Mouse (Mus musculus) spleen, adult 18-20 months (tissue): ENCODE data around the gene Pmm2.
A peak's percentile ranks its signal among the peaks of the same experiment; 100 is the strongest.

Source experiments
- DNase-seq, 2 experiments: peaks; one replicate each; pipeline ENCODE4 v3.0.0; 2022; ENCODE audit warnings: mixed read lengths in 2 of 2

Pmm2 gene

DNA sequence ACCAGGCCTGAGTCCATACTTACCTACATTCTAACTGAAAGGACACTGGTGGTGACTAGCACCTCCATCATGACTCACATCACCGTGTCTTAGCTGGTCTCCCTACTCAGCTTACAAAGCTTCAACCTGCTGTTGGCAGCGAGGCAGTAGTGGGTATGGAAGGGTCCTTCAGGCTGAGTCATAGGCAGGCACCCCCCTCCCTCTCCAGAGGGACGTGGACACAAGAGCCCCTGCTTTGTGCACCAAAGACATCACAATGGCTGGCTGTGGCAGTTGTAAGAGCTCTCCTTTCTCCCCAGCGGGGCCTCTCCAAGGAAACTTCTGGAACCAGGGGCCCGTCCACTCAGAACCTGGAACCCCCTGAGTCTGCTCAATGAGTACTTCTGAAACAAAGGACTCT lies 43.0 kb downstream of the Pmm2 start, which contains the start of gene Gm5767:
Gm5767 (plus strand) TSS at position 301 of the 400 bp plus-strand sequence.
- DNase-seq: no peak

GRCm38 (mm10) chr16:8685087-8685486 lies 47.6 kb downstream of the Pmm2 start:
- DNase-seq: no peak

DNA sequence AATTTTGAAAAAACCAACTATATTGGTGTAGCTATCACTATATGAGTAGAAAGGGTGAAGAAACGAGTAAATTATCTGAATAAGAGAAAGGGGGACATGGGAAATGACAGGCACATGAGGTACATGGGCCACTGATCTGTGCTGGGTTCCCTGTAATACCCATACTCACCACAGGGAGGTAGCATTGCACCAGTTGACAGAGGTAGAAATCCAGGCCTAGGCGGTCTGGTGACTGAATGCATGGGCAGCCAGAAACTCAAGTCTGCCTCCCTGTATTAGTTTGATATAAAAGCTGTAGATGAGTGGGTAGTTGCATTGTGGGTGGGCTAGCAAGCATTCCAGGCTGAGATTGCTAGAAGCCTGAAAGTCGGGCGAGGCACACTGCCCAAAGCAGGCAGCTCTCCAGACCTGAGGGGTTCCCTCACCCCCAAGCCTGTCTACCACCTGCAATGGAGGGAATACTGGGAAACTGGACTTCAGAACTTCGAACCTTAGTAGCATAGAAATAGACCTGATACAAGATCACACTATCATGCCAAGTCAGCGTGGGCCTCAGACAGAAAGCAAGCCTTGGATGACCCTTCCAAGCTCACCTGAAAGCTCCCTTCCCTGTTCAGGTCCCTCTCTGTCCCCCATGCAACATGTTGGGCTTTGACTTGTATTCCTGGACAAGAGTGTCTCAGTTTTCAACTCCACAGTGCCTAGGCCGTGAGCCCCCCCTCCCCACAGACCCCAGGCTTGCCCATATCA lies 48.8 kb downstream of the Pmm2 start:
- peak; percentile 38 to 71 for DNase-seq

DNA sequence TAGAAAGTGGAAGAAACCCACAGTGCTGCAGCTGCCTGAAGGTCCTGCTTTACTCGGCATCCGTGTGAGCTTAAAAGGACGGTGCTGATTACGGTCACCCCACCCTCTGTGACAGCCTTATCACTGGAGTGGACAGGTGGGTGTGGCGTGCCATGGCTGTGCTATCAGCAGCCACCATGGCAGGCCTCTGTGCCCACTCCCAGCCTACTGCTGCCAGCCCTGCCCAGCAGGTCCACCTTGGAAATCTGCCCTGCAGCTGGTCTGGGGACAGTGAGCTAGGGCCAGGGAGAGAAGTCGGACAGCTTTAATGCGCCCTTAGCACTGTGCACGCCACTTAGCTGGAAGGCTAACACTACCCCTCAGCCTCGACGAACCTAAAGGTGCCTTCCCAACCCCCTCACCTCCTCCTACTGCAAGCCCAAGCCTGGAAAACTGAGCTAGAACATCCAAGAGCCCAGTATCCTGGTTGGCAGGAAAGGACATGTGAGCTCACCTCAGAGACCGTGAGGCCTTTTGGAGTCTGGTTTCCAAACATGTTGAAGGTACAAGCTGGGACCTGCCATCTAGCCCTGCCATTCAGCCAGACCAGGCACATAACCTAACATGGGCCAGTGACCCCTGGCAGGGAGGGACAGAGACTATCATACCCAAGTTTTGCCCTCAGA lies 49.5 kb downstream of the Pmm2 start:
- DNase-seq: no peak

DNA sequence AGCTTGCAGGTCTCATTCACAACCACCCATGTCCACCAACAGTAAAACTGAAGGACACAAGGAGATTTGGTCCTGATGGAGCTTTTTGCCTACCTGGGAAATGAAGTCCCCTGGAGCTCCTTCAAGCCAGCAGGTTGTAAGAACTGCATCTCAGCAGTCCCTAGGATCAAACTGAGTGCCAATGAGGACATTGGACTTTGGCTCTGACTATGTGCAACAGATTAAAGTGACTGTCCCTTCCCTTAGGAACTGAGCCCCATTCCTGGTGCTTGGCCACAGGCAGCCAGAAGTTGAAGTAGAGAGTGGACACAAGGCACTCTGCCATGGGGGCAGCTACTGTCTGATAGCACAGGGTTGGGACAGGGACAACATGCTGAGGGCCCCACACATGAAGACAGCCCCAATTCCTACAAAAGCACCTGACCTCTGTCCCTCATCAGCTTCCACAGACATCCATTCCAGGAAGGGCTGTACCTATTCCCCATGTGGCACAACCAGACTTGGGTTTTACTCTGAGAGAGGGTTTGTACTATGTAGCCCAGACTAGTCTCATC lies 50.2 kb downstream of the Pmm2 start:
- DNase-seq: no peak

GRCm38 (mm10) chr16:8689979-8690656 lies 52.6 kb downstream of the Pmm2 start:
- DNase-seq: no peak

- no peak for DNase-seq
These were observed 53.7 kb downstream of the Pmm2 start for GRCm38 (mm10) chr16:8691206-8691605.

- DNase-seq: no peak
These were observed 62.1 kb downstream of the Pmm2 start for GRCm38 (mm10) chr16:8699556-8699955.

DNA sequence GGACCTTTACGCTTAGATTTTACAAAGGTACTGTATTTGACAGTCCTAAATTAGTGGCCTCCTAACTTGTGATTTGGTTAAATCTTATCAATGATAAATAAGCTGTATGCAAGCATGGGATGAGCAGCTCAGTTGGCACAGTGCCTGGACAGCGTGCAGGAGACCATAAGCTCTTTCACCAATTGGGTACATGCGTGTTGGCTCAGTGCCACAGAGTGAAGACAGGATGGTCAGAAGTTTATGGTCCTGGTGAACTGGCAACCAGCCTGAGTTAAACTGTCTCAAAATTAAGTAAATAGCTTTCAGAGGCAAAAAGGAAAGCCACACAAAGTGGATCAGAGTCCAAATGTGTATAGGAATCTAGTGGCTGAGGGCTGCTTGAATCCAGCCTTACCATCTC lies 63.1 kb downstream of the Pmm2 start:
- DNase-seq: no peak

DNA sequence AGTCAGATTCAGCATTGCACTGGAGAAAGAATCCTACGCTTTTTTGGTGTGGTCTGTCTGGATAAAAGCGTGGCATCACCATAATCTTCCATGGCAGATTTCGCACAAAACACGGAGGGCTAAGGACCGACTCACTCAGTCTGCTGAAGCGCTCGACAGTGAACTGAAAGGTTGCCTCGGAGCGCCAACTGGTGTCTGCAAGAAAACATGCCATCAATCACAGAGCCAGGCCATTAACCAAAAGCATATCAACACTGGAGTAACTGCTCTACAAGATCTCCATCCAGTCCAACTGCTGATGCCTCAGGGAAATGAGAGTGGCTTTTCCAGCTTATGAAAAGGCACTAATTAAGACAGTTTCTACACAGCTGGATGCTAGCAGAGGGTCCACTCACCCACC lies 74.5 kb downstream of the Pmm2 start:
- DNase-seq: no peak
